Mouse (Mus musculus): ENCODE results near the gene Asah2. TPM values are rescaled to one million over a fixed set of nuclear protein-coding genes. Genes with fewer than 3 reads are reported as not detected.
"Not testable (repeated sequence)": the region's sequence is repeated elsewhere in the genome, so short reads cannot be mapped to it uniquely, and the experiment has no call there.

The Asah2 gene
- total and polyA plus RNA-seq, 2 experiments from 2014 or later: 0.49 to 3.4 TPM

DNA sequence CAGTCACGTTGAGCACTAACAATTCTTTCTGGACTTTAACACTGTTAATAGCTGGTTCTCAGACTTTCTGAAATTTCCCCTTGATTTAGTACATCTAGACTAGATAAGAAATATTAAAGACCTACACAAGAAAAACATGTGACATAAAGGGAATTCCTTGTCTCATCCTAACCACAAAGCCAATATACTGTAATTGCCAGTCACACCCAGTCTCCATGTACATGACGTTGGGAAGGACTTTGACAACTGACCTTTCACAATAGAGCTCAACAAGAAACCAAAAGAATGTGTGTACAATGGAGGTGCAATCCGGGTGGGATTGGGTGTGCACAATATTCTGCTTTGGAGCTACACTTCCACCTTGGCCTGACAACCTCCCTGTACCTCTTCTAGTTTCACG is 15.7 kb downstream of the Asah2 start:
- Histone ChIP-seq H3K4me2 (ENCODE audit: low read depth, low read length, poor library complexity, severe bottlenecking) (no peak overlapping the region), H3K4me1 (ENCODE audit: insufficient read depth, low read length) (no peaks in the 10 kb centered on the region), H3K4me3 (ENCODE audit: low read depth, low read length) (no peak overlapping the region), H3K9me3 (ENCODE audit: low read length) (no peaks in the 10 kb centered on the region), H3K27ac (ENCODE audit: low read depth, low read length) (no peak overlapping the region), H3K36me3 (ENCODE audit: insufficient read depth, low read length) (no peaks in the 10 kb centered on the region), H3K9ac (replicated peaks; ENCODE audit: low read length, poor library complexity, severe bottlenecking) (no peak overlapping the region), H3K27me3 (ENCODE audit: insufficient read depth, low read length) (no peaks in the 10 kb centered on the region)
- ATAC-seq (ENCODE audit: low FRiP score) (no peak), DNase-seq (ENCODE audit: low spot score) (no peak)
- no peak for TF ChIP-seq CTCF (IDR thresholded peaks at IDR 0.05)
- WGBS: 94% methylated on average over 4 of the region's 4 CpGs

- 90% methylated on average over 4 of the region's 4 CpGs for WGBS
- TF ChIP-seq CTCF (IDR thresholded peaks at IDR 0.05): no peak
- no peak overlapping the region for H3K27ac ChIP-seq (ENCODE audit: low read depth, low read length)
- no peaks in the 10 kb centered on the region for H3K9me3 ChIP-seq (ENCODE audit: low read length)
- no peak overlapping the region for H3K9ac ChIP-seq (replicated peaks; ENCODE audit: low read length, poor library complexity, severe bottlenecking)
- ATAC-seq (ENCODE audit: low FRiP score) (no peak), DNase-seq (ENCODE audit: low spot score) (no peak)
- no peaks in the 10 kb centered on the region for H3K36me3 ChIP-seq (ENCODE audit: insufficient read depth, low read length)
- H3K4me2 ChIP-seq (ENCODE audit: low read depth, low read length, poor library complexity, severe bottlenecking): no peak overlapping the region
- H3K4me3 ChIP-seq (ENCODE audit: low read depth, low read length): no peak overlapping the region
- no peaks in the 10 kb centered on the region for H3K4me1 ChIP-seq (ENCODE audit: insufficient read depth, low read length)
- H3K27me3 ChIP-seq (ENCODE audit: insufficient read depth, low read length): no peaks in the 10 kb centered on the region
Measured at GRCm38 (mm10) chr19:32090804-32091203, 17.2 kb downstream of the Asah2 start.

GRCm38 (mm10) chr19:32088570-32088969 is 19.4 kb downstream of the Asah2 start:
- Histone ChIP-seq H3K27me3 (ENCODE audit: insufficient read depth, low read length) (no peaks in the 10 kb centered on the region), H3K4me1 (ENCODE audit: insufficient read depth, low read length) (no peaks in the 10 kb centered on the region), H3K27ac (ENCODE audit: low read depth, low read length) (no peak overlapping the region), H3K9me3 (ENCODE audit: low read length) (no peaks in the 10 kb centered on the region), H3K4me2 (ENCODE audit: low read depth, low read length, poor library complexity, severe bottlenecking) (no peak overlapping the region), H3K4me3 (ENCODE audit: low read depth, low read length) (no peak overlapping the region), H3K9ac (replicated peaks; ENCODE audit: low read length, poor library complexity, severe bottlenecking) (no peak overlapping the region), H3K36me3 (ENCODE audit: insufficient read depth, low read length) (no peaks in the 10 kb centered on the region)
- DNase-seq (ENCODE audit: low spot score) (no peak), ATAC-seq (ENCODE audit: low FRiP score) (no peak)
- no peak for TF ChIP-seq CTCF (IDR thresholded peaks at IDR 0.05)
- WGBS: 89% methylated on average over 1 of the region's 1 CpGs

- TF ChIP-seq CTCF (IDR thresholded peaks at IDR 0.05): no peak
- H3K9ac ChIP-seq (replicated peaks; ENCODE audit: low read length, poor library complexity, severe bottlenecking): no peak overlapping the region
- no peaks in the 10 kb centered on the region for H3K36me3 ChIP-seq (ENCODE audit: insufficient read depth, low read length)
- DNase-seq (ENCODE audit: low spot score) (no peak), ATAC-seq (ENCODE audit: low FRiP score) (no peak)
- no peak overlapping the region for H3K4me3 ChIP-seq (ENCODE audit: low read depth, low read length)
- no peaks in the 10 kb centered on the region for H3K4me1 ChIP-seq (ENCODE audit: insufficient read depth, low read length)
- H3K27me3 ChIP-seq (ENCODE audit: insufficient read depth, low read length): no peaks in the 10 kb centered on the region
- no peak overlapping the region for H3K27ac ChIP-seq (ENCODE audit: low read depth, low read length)
- no peaks in the 10 kb centered on the region for H3K9me3 ChIP-seq (ENCODE audit: low read length)
- 85% methylated on average over 6 of the region's 6 CpGs for WGBS
- no peak overlapping the region for H3K4me2 ChIP-seq (ENCODE audit: low read depth, low read length, poor library complexity, severe bottlenecking)
Measured at GRCm38 (mm10) chr19:32087736-32088470, 20.1 kb downstream of the Asah2 start.

- H3K36me3 ChIP-seq (ENCODE audit: insufficient read depth, low read length); H3K9me3 ChIP-seq (ENCODE audit: low read length); H3K4me1 ChIP-seq (ENCODE audit: insufficient read depth, low read length); H3K4me2 ChIP-seq (ENCODE audit: low read depth, low read length, poor library complexity, severe bottlenecking); H3K4me3 ChIP-seq (ENCODE audit: low read depth, low read length); ATAC-seq (ENCODE audit: low FRiP score); H3K9ac ChIP-seq (replicated peaks; ENCODE audit: low read length, poor library complexity, severe bottlenecking); H3K27ac ChIP-seq (ENCODE audit: low read depth, low read length); DNase-seq (ENCODE audit: low spot score); H3K27me3 ChIP-seq (ENCODE audit: insufficient read depth, low read length): not testable (repeated sequence)
- WGBS: 93% methylated on average over 1 of the region's 1 CpGs
Measured at GRCm38 (mm10) chr19:32084813-32085212, 23.2 kb downstream of the Asah2 start.

- Histone ChIP-seq H3K4me1 (ENCODE audit: insufficient read depth, low read length) (no peaks in the 10 kb centered on the region), H3K36me3 (ENCODE audit: insufficient read depth, low read length) (no peaks in the 10 kb centered on the region), H3K4me3 (ENCODE audit: low read depth, low read length) (no peak overlapping the region), H3K9ac (replicated peaks; ENCODE audit: low read length, poor library complexity, severe bottlenecking) (no peak overlapping the region), H3K27me3 (ENCODE audit: insufficient read depth, low read length) (no peaks in the 10 kb centered on the region), H3K27ac (ENCODE audit: low read depth, low read length) (no peak overlapping the region), H3K4me2 (ENCODE audit: low read depth, low read length, poor library complexity, severe bottlenecking) (no peak overlapping the region), H3K9me3 (ENCODE audit: low read length) (no peaks in the 10 kb centered on the region)
- DNase-seq (ENCODE audit: low spot score) (no peak), ATAC-seq (ENCODE audit: low FRiP score) (no peak)
- TF ChIP-seq CTCF (IDR thresholded peaks at IDR 0.05): no peak
- WGBS: 77% methylated on average over 2 of the region's 2 CpGs
Measured at GRCm38 (mm10) chr19:32070340-32070739, 37.7 kb downstream of the Asah2 start.
